Mouse (Mus musculus) olfactory bulb, adult 2 months (tissue): ENCODE data around the gene Cdkl1. TPM values are rescaled to one million over a fixed set of nuclear protein-coding genes. Genes with fewer than 3 reads are reported as not detected.

ENCODE experiments used
- H3K27ac ChIP-seq: fragments of 200-500 bp; 2 replicates; pipeline ENCODE4 v1.5.1; 2012; ENCODE audit warnings: low read depth, low read length; ENCODE audit not compliant: insufficient read depth
- H3K4me1 ChIP-seq: fragments of 200-500 bp; 2 replicates; pipeline ENCODE4 v1.6.1; 2012; ENCODE audit warnings: low read length; ENCODE audit not compliant: control insufficient read depth, insufficient read depth
- H3K4me3 ChIP-seq: fragments of 200-500 bp; 2 replicates; pipeline ENCODE4 v1.5.1; 2012; ENCODE audit warnings: mild to moderate bottlenecking, low read depth, low read length, moderate library complexity; ENCODE audit not compliant: insufficient read depth
- CTCF ChIP-seq: fragments of 200-500 bp; IDR thresholded peaks from 2 replicates; pipeline ENCODE4 v1.5.1; 2012; ENCODE audit warnings: low read depth, mild to moderate bottlenecking, low read length, moderate library complexity; ENCODE audit not compliant: insufficient read depth
- POLR2A ChIP-seq: fragments of 200-500 bp; IDR thresholded peaks from 2 replicates; pipeline ENCODE4 v1.6.1; 2012; ENCODE audit warnings: mild to moderate bottlenecking, low read depth, low read length, moderate library complexity; ENCODE audit not compliant: insufficient read depth
- WGBS: fragments of 180-500 bp; shearing (Covaris S2); methylation state at CpG from one replicate; pipeline ENCODE4 v1.1.7; 2018; 5-methylcytosine and 5-hydroxymethylcytosine counted together
- polyA plus RNA-seq: library from polyadenylated mRNA; stranded (reverse); fragments of >200 nt; gene quantifications from 2 replicates; pipeline ENCODE4 v1.2.4, GENCODE M21; 2012; ENCODE audit warnings: low replicate concordance; ENCODE audit not compliant: missing spikeins, insufficient read depth, insufficient read length

Gene Cdkl1
- polyA plus RNA-seq, 1 experiment = not detected

DNA sequence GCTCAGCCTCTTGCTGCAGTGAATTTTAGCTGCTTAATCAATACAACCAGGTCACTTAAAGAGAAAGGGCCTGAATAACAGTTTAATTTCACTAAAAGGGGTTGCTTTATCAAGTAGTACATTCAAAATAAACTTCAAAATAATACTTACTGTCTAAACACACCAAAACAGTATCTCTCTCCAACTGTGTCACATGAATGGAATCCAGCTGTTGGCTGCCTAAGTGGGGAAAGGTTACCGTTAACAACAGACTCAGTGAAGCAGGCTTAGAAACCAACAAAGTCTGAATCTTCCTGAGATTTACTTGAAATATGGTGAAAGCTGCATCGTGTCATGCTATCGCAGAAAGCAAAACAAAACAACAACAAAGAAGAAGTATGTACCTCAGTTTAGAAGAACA is 21.9 kb upstream of the Cdkl1 start:
- H3K4me1 ChIP-seq = peaks cover 6% of the 10 kb centered on the region
- H3K27ac ChIP-seq = no peak overlapping the region
- no peak for TF ChIP-seq CTCF
- TF ChIP-seq POLR2A = no peak
- H3K4me3 ChIP-seq = no peak overlapping the region
- WGBS = 57% methylated on average over 3 of the region's 3 CpGs

DNA sequence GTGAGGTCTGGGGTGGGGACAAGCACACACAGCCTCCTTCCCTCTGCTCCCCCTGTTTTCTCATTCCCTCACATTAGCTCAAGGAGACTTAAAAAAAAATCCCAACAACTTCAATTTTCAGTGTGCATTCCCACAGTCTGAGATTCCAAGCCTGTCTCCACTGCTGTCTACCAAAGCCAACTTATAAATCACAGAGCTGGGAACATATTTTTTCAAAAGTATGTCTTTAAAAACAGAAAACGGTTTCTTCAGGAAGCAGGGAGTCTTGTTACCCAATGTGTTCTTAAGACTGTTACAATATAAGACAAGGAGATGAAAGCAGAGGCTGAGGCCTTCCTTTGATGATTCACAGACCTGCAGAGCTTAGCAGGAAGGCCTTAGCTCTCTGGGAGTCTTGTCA is 20.9 kb upstream of the Cdkl1 start:
- TF ChIP-seq CTCF (no peak), POLR2A (no peak)
- 33% methylated on average over 1 of the region's 1 CpGs for WGBS
- H3K4me3 ChIP-seq = no peak overlapping the region
- no peak overlapping the region for H3K27ac ChIP-seq
- H3K4me1 ChIP-seq = peaks cover 6% of the 10 kb centered on the region

DNA sequence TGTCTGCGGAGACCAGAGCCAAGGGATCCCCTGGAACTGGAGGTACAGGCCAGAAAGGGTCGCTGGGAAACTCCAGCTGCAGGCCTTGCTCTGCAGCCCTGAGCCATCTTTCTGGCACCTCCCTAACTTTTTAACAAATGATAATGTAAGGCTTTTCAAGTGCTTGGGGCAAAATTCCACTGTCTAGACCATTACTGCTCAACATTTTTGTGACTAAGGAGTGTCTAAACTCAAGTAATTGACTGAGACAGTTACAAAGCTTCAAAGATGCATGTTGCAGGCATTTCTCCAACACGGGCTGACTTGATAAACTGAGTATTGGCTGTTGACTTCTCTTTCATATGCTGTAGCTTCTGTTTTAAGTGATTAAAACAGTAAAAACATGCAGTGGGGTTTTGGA is 18.4 kb upstream of the Cdkl1 start:
- peaks cover 6% of the 10 kb centered on the region for H3K4me1 ChIP-seq
- no peak overlapping the region for H3K4me3 ChIP-seq
- H3K27ac ChIP-seq = no peak overlapping the region
- WGBS = 85% methylated on average over 3 of the region's 3 CpGs
- TF ChIP-seq POLR2A (no peak), CTCF (no peak)

DNA sequence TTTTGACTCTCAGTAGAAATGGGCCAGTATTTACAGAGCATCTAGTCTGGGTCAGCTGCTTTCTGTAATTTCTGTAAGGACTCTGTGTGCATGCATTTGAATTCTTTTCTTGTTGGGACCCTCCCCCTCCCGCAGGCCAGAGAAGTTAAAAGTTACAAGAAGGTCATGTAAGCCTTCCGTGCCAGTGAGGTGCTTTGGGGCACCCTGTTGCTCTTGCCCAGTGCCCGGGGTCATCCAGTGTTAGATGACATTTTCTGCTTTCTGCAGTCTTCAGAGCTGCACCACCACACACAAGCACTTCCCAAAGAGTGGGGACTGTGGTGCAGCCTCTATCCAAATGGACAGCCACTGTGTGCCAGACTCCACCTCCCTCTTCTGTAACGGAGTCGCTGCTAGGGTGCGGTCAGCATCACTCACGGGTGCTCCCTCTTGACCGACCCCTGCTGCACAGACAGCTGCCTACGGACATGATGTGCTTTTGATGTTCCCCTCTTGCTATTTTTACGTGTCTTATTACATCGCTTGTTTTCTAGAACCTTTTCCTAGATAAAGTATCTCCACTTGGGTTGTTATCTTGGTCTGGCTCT is 16.4 kb upstream of the Cdkl1 start:
- TF ChIP-seq POLR2A = no peak
- no peak for TF ChIP-seq CTCF
- Histone ChIP-seq H3K4me1 (no peaks in the 10 kb centered on the region), H3K4me3 (no peak overlapping the region), H3K27ac (no peak overlapping the region)
- WGBS = 86% methylated on average over 11 of the region's 11 CpGs

DNA sequence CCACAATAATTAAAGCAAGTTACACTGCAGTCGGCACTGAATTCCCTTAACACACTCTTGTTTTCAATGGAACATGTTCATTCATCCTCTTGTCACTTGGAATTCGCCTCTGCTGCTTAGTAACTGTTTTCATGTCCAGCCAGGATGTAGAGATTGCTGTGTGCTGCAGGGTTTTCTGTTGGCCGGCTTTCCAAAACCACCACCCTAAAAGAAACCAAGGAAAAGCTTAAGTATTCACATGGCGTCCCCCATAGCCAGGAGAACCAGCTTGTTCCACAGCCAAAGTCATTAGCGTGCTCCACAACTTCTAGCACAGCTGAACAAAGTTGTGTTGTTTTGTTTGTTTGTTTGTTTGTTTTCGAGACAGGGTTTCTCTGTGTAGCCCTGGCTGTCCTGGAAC is 14.1 kb upstream of the Cdkl1 start:
- no peak overlapping the region for H3K4me3 ChIP-seq
- TF ChIP-seq POLR2A = no peak
- no peak for TF ChIP-seq CTCF
- 47% methylated on average over 6 of the region's 6 CpGs for WGBS
- no peak overlapping the region for H3K27ac ChIP-seq
- H3K4me1 ChIP-seq = no peaks in the 10 kb centered on the region

DNA sequence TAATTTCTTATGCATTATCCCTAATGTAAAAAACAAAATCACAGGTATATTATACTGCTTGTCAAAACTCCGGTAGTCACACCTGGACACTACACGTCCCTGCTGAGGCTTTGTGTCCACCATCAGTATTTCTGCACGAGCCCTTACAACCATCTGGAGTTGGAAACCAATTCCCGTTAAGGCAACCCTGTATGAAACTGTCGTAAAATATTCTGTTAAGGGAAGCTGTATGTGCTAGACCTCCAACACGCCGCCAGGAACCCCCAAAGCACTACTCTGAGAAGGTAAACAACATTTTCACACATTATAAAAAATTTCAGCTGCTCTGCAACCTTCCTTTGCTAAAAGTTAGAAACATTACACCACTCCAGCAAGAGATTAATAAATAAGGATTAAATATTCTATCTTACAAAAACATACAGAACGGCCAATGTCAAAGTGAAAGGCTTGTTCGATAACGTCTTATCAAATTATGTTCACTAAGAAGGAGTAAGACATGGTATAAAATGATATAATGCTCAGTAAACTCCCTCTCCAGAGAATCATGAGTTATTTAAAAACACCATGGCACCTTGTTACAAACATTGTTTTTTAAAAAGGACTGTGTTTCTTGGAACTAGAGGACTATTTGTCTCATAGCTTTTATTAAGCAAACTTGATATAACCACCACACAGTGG is 13.5 kb upstream of the Cdkl1 start:
- TF ChIP-seq CTCF (no peak), POLR2A (no peak)
- no peak overlapping the region for H3K4me3 ChIP-seq
- H3K27ac ChIP-seq = no peak overlapping the region
- 86% methylated on average over 10 of the region's 10 CpGs for WGBS
- H3K4me1 ChIP-seq = no peaks in the 10 kb centered on the region

DNA sequence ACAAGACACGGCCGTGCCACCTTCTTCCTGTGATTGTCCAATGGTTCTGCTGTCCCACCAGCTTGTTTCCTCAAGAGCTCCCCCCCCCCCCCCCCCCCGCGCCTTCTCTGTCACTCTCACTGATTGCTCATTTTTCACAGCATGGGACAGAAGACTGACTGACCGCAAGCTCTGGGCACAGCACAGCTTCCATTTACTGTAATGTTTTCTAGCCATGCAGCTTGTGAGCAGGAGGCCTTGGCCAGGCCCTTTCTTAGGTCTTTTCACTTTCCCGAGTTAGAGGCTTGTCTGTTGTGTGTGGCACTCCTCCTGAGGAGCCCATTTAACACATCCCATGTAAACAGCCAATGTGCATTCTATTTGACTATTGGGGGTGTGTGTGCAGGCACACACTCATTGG is 12.1 kb upstream of the Cdkl1 start:
- 88% methylated on average over 6 of the region's 6 CpGs for WGBS
- TF ChIP-seq POLR2A = no peak
- no peak for TF ChIP-seq CTCF
- no peaks in the 10 kb centered on the region for H3K4me1 ChIP-seq
- no peak overlapping the region for H3K27ac ChIP-seq
- H3K4me3 ChIP-seq = no peak overlapping the region

DNA sequence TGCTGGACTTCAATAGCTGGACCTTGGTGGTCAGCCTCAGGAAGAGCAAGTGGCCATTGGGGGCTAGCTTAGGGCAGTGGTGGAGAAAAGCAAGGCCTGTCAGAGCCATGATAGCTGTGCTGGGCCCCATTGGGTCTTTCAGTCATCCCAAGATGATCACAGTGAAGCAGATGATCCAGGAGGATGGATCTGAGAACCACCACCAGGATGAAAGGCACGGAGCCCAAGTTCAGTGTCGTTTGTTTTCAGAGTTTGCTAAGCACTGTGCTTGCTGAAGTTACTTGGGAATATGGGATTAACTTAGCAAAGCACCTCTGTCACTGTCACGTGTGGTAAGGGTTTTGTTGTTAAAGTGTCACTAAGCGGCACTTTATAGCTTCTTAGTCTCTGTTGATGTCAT is 9.5 kb upstream of the Cdkl1 start:
- 89% methylated on average over 4 of the region's 4 CpGs for WGBS
- no peak overlapping the region for H3K4me3 ChIP-seq
- H3K27ac ChIP-seq = no peak overlapping the region
- no peaks in the 10 kb centered on the region for H3K4me1 ChIP-seq
- no peak for TF ChIP-seq POLR2A
- no peak for TF ChIP-seq CTCF

DNA sequence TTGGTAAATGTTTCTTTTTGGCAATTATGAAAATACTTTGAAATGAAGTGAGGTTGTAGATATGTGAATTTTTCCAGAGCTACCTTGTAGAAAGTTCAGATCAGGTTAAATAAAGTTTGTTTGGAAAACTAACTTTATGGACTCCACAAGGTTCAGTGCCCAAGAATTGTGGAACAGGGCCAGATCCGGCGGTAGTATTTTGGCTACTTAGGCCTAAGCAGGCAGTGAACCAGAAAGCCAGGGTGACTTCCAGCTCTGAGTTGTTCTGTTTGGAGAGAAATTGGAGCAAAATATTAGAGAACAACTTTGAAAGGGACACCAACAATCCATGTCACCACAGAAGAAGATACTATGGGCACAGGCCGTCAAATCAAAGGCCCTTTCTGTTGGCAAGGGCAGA is 5.2 kb upstream of the Cdkl1 start:
- Histone ChIP-seq H3K4me3 (no peak overlapping the region), H3K27ac (no peak overlapping the region), H3K4me1 (no peaks in the 10 kb centered on the region)
- WGBS = 78% methylated on average over 3 of the region's 3 CpGs
- no peak for TF ChIP-seq POLR2A
- no peak for TF ChIP-seq CTCF
